Mouse (Mus musculus): Measurements from ENCODE around the gene Zfp358. TPM values are rescaled to one million over a fixed set of nuclear protein-coding genes. Genes with fewer than 3 reads are reported as not detected.

Zfp358 gene
- polyA plus RNA-seq, 1 experiment from 2014 or later, result 83.9 TPM

- H3K27me3 ChIP-seq (replicated peaks), result no peaks in the 10 kb centered on the region
- no peaks in the 10 kb centered on the region for H3K9me3 ChIP-seq
- no peak overlapping the region for H3K4me2 ChIP-seq
- no peak overlapping the region for H3K27ac ChIP-seq
- peaks cover 46% of the 10 kb centered on the region for H3K36me3 ChIP-seq (replicated peaks)
- H3K4me3 ChIP-seq, result no peak overlapping the region
- WGBS, result 90% methylated on average over 6 of the region's 6 CpGs
- H3K4me1 ChIP-seq, result no peaks in the 10 kb centered on the region
- no peak overlapping the region for H3K9ac ChIP-seq
- no peak for ATAC-seq (replicated peaks)
Measured at GRCm38 (mm10) chr8:3507979-3508754, 15.2 kb downstream of the Zfp358 start.

GRCm38 (mm10) chr8:3514681-3515247 is 21.8 kb downstream of the Zfp358 start:
- WGBS, result 33% methylated on average over 13 of the region's 13 CpGs
- Histone ChIP-seq H3K27me3 (replicated peaks) (no peaks in the 10 kb centered on the region), H3K4me1 (peaks cover 16% of the 10 kb centered on the region), H3K36me3 (replicated peaks) (peaks cover 14% of the 10 kb centered on the region), H3K9me3 (no peaks in the 10 kb centered on the region), H3K4me3 (peak overlapping the region; percentile 68), H3K4me2 (peak overlapping the region; percentile 92), H3K27ac (peak overlapping the region; percentile 82), H3K9ac (peak overlapping the region; percentile 72)
- no peak for ATAC-seq (replicated peaks)

GRCm38 (mm10) chr8:3515260-3515671 is 22.3 kb downstream of the Zfp358 start, which contains the start of gene Pnpla6:
TSS of gene Pnpla6 (plus strand) at chr8:3515384.
- H3K4me2 ChIP-seq, result peak within 1 kb of the TSS; percentile 92
- ATAC-seq (replicated peaks), result peak; percentile 79
- peaks cover 16% of the 10 kb centered on the region for H3K4me1 ChIP-seq
- peak within 1 kb of the TSS; percentile 68 for H3K4me3 ChIP-seq
- H3K9me3 ChIP-seq, result no peaks in the 10 kb centered on the region
- H3K27ac ChIP-seq, result peak within 1 kb of the TSS; percentile 82
- H3K36me3 ChIP-seq (replicated peaks), result peaks cover 9% of the 10 kb centered on the region; the same call in 1 of the 2 replicates
- under 1% methylated on average over 25 of the region's 25 CpGs for WGBS
- H3K27me3 ChIP-seq (replicated peaks), result no peaks in the 10 kb centered on the region
- H3K9ac ChIP-seq, result peak within 1 kb of the TSS; percentile 72

DNA sequence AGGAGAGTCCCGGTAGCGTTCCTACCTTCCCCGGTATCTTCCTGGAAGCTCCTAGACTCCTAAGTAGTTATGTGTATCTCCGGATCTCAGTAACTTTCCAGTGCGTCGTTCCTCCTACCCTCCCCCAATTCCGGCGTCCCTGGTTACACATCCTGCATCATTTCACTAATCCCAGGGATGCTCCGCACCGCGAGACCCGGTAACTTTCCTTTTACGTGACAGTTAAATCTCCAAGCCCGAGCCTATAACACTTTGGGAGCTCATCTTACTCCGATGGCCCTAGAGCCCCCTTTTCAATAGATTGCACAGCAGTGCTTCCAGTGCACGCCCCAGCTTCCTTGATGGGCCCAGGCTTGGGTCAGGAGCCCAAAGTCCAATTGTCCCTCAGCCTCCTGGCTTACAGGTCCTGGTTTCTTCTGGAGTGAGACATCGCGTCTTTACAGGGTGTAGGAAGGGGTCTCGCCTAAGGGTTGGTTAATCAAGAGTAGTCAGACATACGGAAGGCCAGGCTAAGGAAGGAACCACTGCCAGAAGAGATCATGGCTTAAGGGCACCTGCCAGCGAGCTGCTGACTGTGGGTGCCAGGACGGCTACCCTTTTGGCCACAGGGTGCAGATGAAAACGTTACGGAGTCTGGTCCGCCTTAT is 23.0 kb downstream of the Zfp358 start:
- Histone ChIP-seq H3K9ac (peak overlapping the region; percentile 72), H3K27me3 (replicated peaks) (no peaks in the 10 kb centered on the region), H3K36me3 (replicated peaks) (peaks cover 4% of the 10 kb centered on the region; the same call in 1 of the 2 replicates), H3K4me2 (peak overlapping the region; percentile 92), H3K9me3 (no peaks in the 10 kb centered on the region), H3K27ac (peak overlapping the region; percentile 82), H3K4me3 (peak overlapping the region; percentile 68), H3K4me1 (peaks cover 16% of the 10 kb centered on the region)
- WGBS, result 2% methylated on average over 25 of the region's 25 CpGs
- ATAC-seq (replicated peaks), result peak; percentile 31

DNA sequence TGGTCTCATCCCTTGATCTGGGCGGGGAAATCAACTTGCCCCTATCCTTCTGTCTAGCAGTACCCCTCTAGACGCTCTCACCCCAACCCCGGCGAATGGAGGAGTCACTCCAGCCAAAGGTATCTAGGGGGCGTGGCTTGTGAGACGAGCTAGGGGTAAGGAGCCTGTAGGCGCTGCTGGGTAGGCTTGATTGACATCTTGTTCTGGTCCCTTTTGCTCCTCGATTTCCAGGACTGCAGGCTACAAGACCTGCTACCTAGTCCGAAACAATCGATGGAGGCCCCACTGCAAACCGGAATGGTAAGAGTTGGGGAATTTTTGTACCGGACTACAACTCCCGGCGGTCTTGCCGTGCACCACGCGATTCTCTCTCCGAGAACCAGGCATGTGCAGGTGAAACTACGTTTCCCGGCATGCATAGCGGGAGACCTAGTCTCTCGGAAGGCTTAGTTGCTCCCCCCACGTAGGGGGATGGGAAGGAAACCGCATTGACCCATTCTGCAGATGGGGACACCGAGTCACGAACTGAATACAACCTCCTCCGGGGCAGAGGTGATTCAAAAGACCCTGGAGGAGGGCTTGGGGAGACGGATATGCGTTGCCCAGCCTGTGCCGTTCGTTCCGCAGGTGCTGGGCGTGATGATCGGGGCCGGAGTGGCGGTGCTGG is 23.6 kb downstream of the Zfp358 start:
- H3K27me3 ChIP-seq (replicated peaks), result no peaks in the 10 kb centered on the region
- peak overlapping the region; percentile 68 for H3K4me3 ChIP-seq
- ATAC-seq (replicated peaks), result peak; percentile 90
- H3K4me1 ChIP-seq, result peaks cover 16% of the 10 kb centered on the region
- WGBS, result under 1% methylated on average over 36 of the region's 36 CpGs
- H3K36me3 ChIP-seq (replicated peaks), result peaks cover 4% of the 10 kb centered on the region; the same call in 1 of the 2 replicates
- H3K27ac ChIP-seq, result peak overlapping the region; percentile 82
- no peaks in the 10 kb centered on the region for H3K9me3 ChIP-seq
- H3K4me2 ChIP-seq, result peak overlapping the region; percentile 92
- peak overlapping the region; percentile 72 for H3K9ac ChIP-seq

DNA sequence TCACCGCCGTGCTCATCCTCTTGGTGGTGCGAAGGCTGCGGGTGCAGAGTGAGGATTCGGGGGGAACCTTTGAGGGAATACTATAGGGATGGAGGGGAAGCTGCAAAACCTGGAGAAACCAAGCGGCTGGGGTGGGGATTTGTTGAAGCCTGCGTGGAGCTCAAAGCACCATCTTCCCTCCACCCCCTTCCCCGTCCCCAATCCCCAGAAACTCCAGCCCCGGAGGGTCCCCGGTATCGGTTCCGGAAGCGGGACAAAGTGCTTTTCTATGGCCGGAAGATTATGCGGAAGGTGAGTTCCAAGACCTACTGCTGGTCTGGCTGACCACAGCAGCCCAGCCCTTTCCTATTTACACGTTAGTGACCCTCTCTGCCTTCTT is 24.2 kb downstream of the Zfp358 start:
- peak overlapping the region; percentile 92 for H3K4me2 ChIP-seq
- peak overlapping the region; percentile 82 for H3K27ac ChIP-seq
- ATAC-seq (replicated peaks), result no peak
- peaks cover 4% of the 10 kb centered on the region; the same call in 1 of the 2 replicates for H3K36me3 ChIP-seq (replicated peaks)
- H3K27me3 ChIP-seq (replicated peaks), result no peaks in the 10 kb centered on the region
- H3K4me1 ChIP-seq, result peaks cover 16% of the 10 kb centered on the region
- H3K9ac ChIP-seq, result peak overlapping the region; percentile 72
- H3K4me3 ChIP-seq, result peak overlapping the region; percentile 68
- 11% methylated on average over 16 of the region's 16 CpGs for WGBS
- no peaks in the 10 kb centered on the region for H3K9me3 ChIP-seq

GRCm38 (mm10) chr8:3522007-3522697 is 29.2 kb downstream of the Zfp358 start:
- Histone ChIP-seq H3K36me3 (replicated peaks) (peaks cover 34% of the 10 kb centered on the region), H3K27ac (no peak overlapping the region), H3K9me3 (no peaks in the 10 kb centered on the region), H3K4me3 (no peak overlapping the region), H3K4me2 (no peak overlapping the region), H3K27me3 (replicated peaks) (no peaks in the 10 kb centered on the region), H3K4me1 (peaks cover 3% of the 10 kb centered on the region), H3K9ac (no peak overlapping the region)
- WGBS, result 94% methylated on average over 13 of the region's 13 CpGs
- no peak for ATAC-seq (replicated peaks)

DNA sequence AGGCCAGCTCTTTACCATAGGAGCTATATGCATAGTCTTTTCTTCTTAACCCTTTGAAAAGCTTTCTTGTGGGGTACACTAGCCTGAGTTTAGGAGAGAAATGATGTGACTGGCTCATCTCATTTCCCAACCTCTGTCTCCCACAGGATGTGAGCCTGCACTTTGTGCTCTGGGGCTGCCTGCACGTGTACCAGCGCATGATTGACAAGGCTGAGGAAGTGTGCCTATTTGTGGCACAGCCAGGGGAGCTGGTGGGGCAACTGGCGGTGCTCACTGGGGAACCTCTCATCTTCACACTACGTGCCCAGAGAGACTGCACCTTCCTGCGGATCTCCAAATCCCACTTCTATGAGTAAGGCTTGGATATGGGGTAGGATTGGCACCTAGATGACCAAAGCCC is 37.9 kb downstream of the Zfp358 start:
- no peak overlapping the region for H3K27ac ChIP-seq
- WGBS, result 88% methylated on average over 5 of the region's 5 CpGs
- H3K4me2 ChIP-seq, result no peak overlapping the region
- no peak overlapping the region for H3K9ac ChIP-seq
- no peaks in the 10 kb centered on the region for H3K27me3 ChIP-seq (replicated peaks)
- H3K9me3 ChIP-seq, result no peaks in the 10 kb centered on the region
- no peaks in the 10 kb centered on the region for H3K4me1 ChIP-seq
- no peak for ATAC-seq (replicated peaks)
- H3K36me3 ChIP-seq (replicated peaks), result peaks cover 28% of the 10 kb centered on the region
- H3K4me3 ChIP-seq, result no peak overlapping the region

- Histone ChIP-seq H3K27ac (no peak overlapping the region), H3K4me2 (no peak overlapping the region), H3K9ac (no peak overlapping the region), H3K4me3 (no peak overlapping the region), H3K36me3 (replicated peaks) (peaks cover 31% of the 10 kb centered on the region), H3K9me3 (no peaks in the 10 kb centered on the region), H3K4me1 (no peaks in the 10 kb centered on the region), H3K27me3 (replicated peaks) (no peaks in the 10 kb centered on the region)
- WGBS, result 95% methylated on average over 18 of the region's 18 CpGs
- ATAC-seq (replicated peaks), result no peak
Measured at GRCm38 (mm10) chr8:3531936-3532335, 39.0 kb downstream of the Zfp358 start.

GRCm38 (mm10) chr8:3536053-3536841 is 43.3 kb downstream of the Zfp358 start:
- H3K9ac ChIP-seq, result no peak overlapping the region
- H3K9me3 ChIP-seq, result no peaks in the 10 kb centered on the region
- 68% methylated on average over 15 of the region's 15 CpGs for WGBS
- no peak overlapping the region for H3K4me2 ChIP-seq
- H3K27ac ChIP-seq, result no peak overlapping the region
- H3K27me3 ChIP-seq (replicated peaks), result no peaks in the 10 kb centered on the region
- H3K4me3 ChIP-seq, result no peak overlapping the region
- no peaks in the 10 kb centered on the region for H3K4me1 ChIP-seq
- ATAC-seq (replicated peaks), result no peak
- peaks cover 52% of the 10 kb centered on the region for H3K36me3 ChIP-seq (replicated peaks)

- Histone ChIP-seq H3K9me3 (no peaks in the 10 kb centered on the region), H3K27ac (no peak overlapping the region), H3K27me3 (replicated peaks) (no peaks in the 10 kb centered on the region), H3K4me2 (no peak overlapping the region), H3K36me3 (replicated peaks) (peaks cover 50% of the 10 kb centered on the region), H3K9ac (no peak overlapping the region), H3K4me1 (no peaks in the 10 kb centered on the region), H3K4me3 (no peak overlapping the region)
- WGBS, result 96% methylated on average over 9 of the region's 9 CpGs
- ATAC-seq (replicated peaks), result no peak
Measured at GRCm38 (mm10) chr8:3536940-3537339, 44.0 kb downstream of the Zfp358 start.
